Mouse (Mus musculus): ENCODE data around the gene Tgif2.
"Not testable (repeated sequence)": the region's sequence is repeated elsewhere in the genome, so short reads cannot be mapped to it uniquely, and the experiment has no call there.

DNA sequence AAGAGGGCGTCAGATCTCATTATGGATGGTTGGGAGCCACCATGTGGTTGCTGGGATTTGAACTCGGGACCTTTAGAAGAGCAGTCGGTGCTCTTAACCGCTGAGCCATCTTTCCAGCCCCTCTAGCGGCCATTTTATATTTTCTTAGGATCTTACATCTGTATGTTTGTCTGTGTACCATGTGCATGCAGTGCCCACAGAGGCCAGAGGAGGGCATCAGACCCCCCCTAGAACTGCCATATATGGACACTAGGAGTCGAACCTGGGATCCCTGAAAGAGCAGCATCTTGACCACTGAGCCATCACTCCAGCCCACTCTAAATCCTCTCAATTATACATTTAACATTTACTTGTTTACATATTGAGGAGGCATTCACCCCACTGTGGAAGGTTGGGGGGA, 14.7 kb upstream of the Tgif2 start:
- TF ChIP-seq FLI1 (IDR thresholded peaks at IDR 0.05; ENCODE audit: low read length); GATA1 (IDR thresholded peaks at IDR 0.05; ENCODE audit: borderline replicate concordance, low read length): not testable (repeated sequence)
